Mouse (Mus musculus): ENCODE results near the gene Phyhipl.

DNA sequence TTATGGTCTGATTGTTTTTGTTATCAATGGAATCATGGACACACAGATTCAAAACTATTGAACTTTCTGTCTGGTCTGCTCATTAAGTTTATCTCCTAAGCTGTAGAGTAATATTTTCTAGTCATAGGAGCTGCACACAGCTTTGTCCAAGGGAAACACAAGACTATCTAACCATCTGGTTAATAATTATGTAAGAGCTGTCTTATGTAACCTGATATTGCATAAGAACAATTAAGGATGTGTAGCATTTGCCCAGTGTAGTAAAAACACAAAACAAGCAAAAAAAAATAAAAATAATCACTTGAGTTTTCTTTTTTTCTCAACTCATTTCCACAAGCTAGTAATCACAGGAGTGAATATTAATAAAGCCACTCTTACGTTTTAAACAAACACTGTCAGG is 20.5 kb downstream of the Phyhipl start:
- TF ChIP-seq POLR2A (IDR thresholded peaks at IDR 0.05; ENCODE audit: low read depth, low read length) (no peak), CTCF (IDR thresholded peaks at IDR 0.05; ENCODE audit: borderline replicate concordance, insufficient read depth, low read length) (no peak)

All from embryonic fibroblast, embryonic 13.5 days (primary cell).